Mouse (Mus musculus) thymus, adult 2 months (tissue): ENCODE results near the gene Spink8.

Experiments used
- CTCF ChIP-seq: fragments of 200-500 bp; IDR thresholded peaks from 2 replicates; pipeline ENCODE4 v1.5.1; 2012; ENCODE audit warnings: mild to moderate bottlenecking, control low read depth, low read length, moderate library complexity, borderline replicate concordance; ENCODE audit not compliant: control insufficient read depth, poor library complexity, insufficient read depth; ENCODE audit errors: extremely low read depth
- POLR2A ChIP-seq: fragments of 200-500 bp; IDR thresholded peaks from 2 replicates; pipeline ENCODE4 v1.6.1; 2012; ENCODE audit warnings: mild to moderate bottlenecking, low read length, control low read depth, moderate library complexity; ENCODE audit not compliant: control insufficient read depth, poor library complexity, insufficient read depth; ENCODE audit errors: extremely low read depth

- no peak for TF ChIP-seq CTCF
- TF ChIP-seq POLR2A: no peak
Observed at GRCm38 (mm10) chr9:109854341-109854740, 42.3 kb downstream of the Spink8 start.
